Mouse (Mus musculus) olfactory bulb, adult 2 months (tissue): Measurements from ENCODE around the gene Cnih3. TPM values are rescaled to one million over a fixed set of nuclear protein-coding genes. Genes with fewer than 3 reads are reported as not detected.

Source experiments
- H3K27ac ChIP-seq: fragments of 200-500 bp; 2 replicates; pipeline ENCODE4 v1.5.1; 2012; ENCODE audit warnings: low read depth, low read length; ENCODE audit not compliant: insufficient read depth
- H3K4me1 ChIP-seq: fragments of 200-500 bp; 2 replicates; pipeline ENCODE4 v1.6.1; 2012; ENCODE audit warnings: low read length; ENCODE audit not compliant: control insufficient read depth, insufficient read depth
- H3K4me3 ChIP-seq: fragments of 200-500 bp; 2 replicates; pipeline ENCODE4 v1.5.1; 2012; ENCODE audit warnings: mild to moderate bottlenecking, low read depth, low read length, moderate library complexity; ENCODE audit not compliant: insufficient read depth
- CTCF ChIP-seq: fragments of 200-500 bp; IDR thresholded peaks from 2 replicates; pipeline ENCODE4 v1.5.1; 2012; ENCODE audit warnings: low read depth, mild to moderate bottlenecking, low read length, moderate library complexity; ENCODE audit not compliant: insufficient read depth
- POLR2A ChIP-seq: fragments of 200-500 bp; IDR thresholded peaks from 2 replicates; pipeline ENCODE4 v1.6.1; 2012; ENCODE audit warnings: mild to moderate bottlenecking, low read depth, low read length, moderate library complexity; ENCODE audit not compliant: insufficient read depth
- WGBS: fragments of 180-500 bp; shearing (Covaris S2); methylation state at CpG from one replicate; pipeline ENCODE4 v1.1.7; 2018; 5-methylcytosine and 5-hydroxymethylcytosine counted together
- polyA plus RNA-seq: library from polyadenylated mRNA; stranded (reverse); fragments of >200 nt; gene quantifications from 2 replicates; pipeline ENCODE4 v1.2.4, GENCODE M21; 2012; ENCODE audit warnings: low replicate concordance; ENCODE audit not compliant: missing spikeins, insufficient read depth, insufficient read length

Cnih3 gene
- polyA plus RNA-seq, 1 experiment: not detected

- H3K27ac ChIP-seq: no peak overlapping the region
Observed at GRCm38 (mm10) chr1:181409693-181410092, 57.3 kb downstream of the Cnih3 start.

GRCm38 (mm10) chr1:181410647-181411254 lies 58.3 kb downstream of the Cnih3 start:
- no peak overlapping the region for H3K4me3 ChIP-seq
- H3K27ac ChIP-seq: no peak overlapping the region
- no peak for TF ChIP-seq POLR2A
- TF ChIP-seq CTCF: no peak
- peaks cover 36% of the 10 kb centered on the region for H3K4me1 ChIP-seq
- WGBS: 54% methylated on average over 8 of the region's 8 CpGs

More at GRCm38 (mm10) chr1:181409693-181410092, 57.3 kb downstream of the Cnih3 start:
- no peak overlapping the region for H3K4me3 ChIP-seq
- peaks cover 30% of the 10 kb centered on the region for H3K4me1 ChIP-seq
- no peak for TF ChIP-seq CTCF
- TF ChIP-seq POLR2A: no peak
- WGBS: 91% methylated on average over 9 of the region's 9 CpGs

GRCm38 (mm10) chr1:181414985-181415384 lies 62.6 kb downstream of the Cnih3 start:
- Histone ChIP-seq H3K27ac (peak overlapping the region; percentile 15), H3K4me1 (peaks cover 37% of the 10 kb centered on the region), H3K4me3 (no peak overlapping the region)
- TF ChIP-seq CTCF (no peak), POLR2A (no peak)
- WGBS: 31% methylated on average over 2 of the region's 2 CpGs

- TF ChIP-seq POLR2A (no peak), CTCF (no peak)
- Histone ChIP-seq H3K4me3 (no peak overlapping the region), H3K27ac (peak overlapping the region; percentile 81), H3K4me1 (peaks cover 44% of the 10 kb centered on the region)
- 50% methylated on average over 9 of the region's 9 CpGs for WGBS
Observed at GRCm38 (mm10) chr1:181416841-181417240, 64.4 kb downstream of the Cnih3 start.

GRCm38 (mm10) chr1:181417937-181418523 lies 65.6 kb downstream of the Cnih3 start:
- WGBS: 72% methylated on average over 6 of the region's 6 CpGs
- Histone ChIP-seq H3K4me1 (peaks cover 42% of the 10 kb centered on the region), H3K27ac (0 out of 2 replicates have a peak overlapping the region, but pooled peaks have one; percentile 12), H3K4me3 (no peak overlapping the region)
- no peak for TF ChIP-seq CTCF
- no peak for TF ChIP-seq POLR2A

GRCm38 (mm10) chr1:181420080-181420536 lies 67.7 kb downstream of the Cnih3 start:
- TF ChIP-seq CTCF: no peak
- no peak for TF ChIP-seq POLR2A
- Histone ChIP-seq H3K4me1 (peaks cover 38% of the 10 kb centered on the region), H3K4me3 (no peak overlapping the region), H3K27ac (peak overlapping the region; percentile 40)
- 32% methylated on average over 11 of the region's 11 CpGs for WGBS

GRCm38 (mm10) chr1:181422796-181423195 lies 70.4 kb downstream of the Cnih3 start:
- H3K4me3 ChIP-seq: no peak overlapping the region

GRCm38 (mm10) chr1:181424922-181425321 lies 72.5 kb downstream of the Cnih3 start:
- no peak overlapping the region for H3K4me3 ChIP-seq
- H3K4me1 ChIP-seq: peaks cover 30% of the 10 kb centered on the region
- no peak for TF ChIP-seq CTCF
- no peak for TF ChIP-seq POLR2A
- H3K27ac ChIP-seq: no peak overlapping the region
- 95% methylated on average over 3 of the region's 3 CpGs for WGBS

More at GRCm38 (mm10) chr1:181422796-181423195, 70.4 kb downstream of the Cnih3 start:
- peaks cover 39% of the 10 kb centered on the region for H3K4me1 ChIP-seq
- 64% methylated on average over 6 of the region's 6 CpGs for WGBS
- no peak overlapping the region for H3K27ac ChIP-seq
- TF ChIP-seq POLR2A (no peak), CTCF (no peak)

- 87% methylated on average over 3 of the region's 3 CpGs for WGBS
- Histone ChIP-seq H3K4me3 (no peak overlapping the region), H3K4me1 (peaks cover 26% of the 10 kb centered on the region), H3K27ac (no peak overlapping the region)
- no peak for TF ChIP-seq POLR2A
- TF ChIP-seq CTCF: no peak
Observed at GRCm38 (mm10) chr1:181425388-181425787, 73.0 kb downstream of the Cnih3 start.
